Comparison of ENCODE assay signal across 8 mouse cellular contexts in the genomic region with DNA sequence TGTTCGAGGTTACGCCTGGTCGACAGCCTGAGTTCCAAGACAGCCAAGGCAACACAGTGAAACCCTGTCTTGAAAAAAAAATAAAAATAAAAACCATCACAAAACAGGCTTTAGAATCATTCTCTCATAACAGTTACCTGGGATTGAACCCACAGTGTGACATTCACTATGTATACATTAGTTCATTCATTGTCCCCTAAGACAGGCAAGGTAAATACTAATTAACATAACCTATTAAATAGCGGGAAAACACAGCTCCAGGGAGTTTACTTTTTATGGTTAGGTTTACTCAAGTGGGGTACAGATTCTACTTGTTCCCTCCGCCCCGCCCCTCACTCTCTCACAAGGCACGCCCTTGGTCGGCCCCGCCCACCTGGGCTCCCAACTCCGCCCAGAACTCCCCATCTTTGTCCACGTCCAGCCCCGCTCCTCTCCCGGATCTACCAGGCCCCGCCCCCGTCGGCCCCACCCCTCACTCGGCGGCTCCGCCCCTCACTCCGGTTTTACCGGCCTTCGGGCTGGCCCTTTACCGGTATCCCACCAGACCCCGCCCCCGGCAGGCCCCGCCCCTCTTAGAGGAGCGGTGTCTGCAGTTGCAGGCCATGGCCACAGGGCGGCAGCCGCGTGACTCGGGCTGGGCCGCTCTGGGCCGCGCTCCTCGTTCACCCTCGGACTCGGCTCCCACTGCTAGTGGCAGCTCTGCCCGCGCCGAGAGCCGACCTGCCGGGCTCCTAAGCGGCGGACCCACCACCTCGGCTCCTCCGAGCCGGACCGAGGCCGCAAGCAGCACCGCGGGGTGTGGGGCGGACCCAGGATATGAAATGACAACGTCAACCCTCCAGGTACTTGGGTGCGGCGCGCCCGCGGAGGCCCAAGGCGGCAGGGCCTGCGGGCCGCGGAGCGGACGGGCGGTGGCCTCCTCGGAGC. TPM values are rescaled to one million over a fixed set of nuclear protein-coding genes. Genes with fewer than 3 reads are reported as not detected.
DNase-seq lines count a peak whose midpoint lies in the region; ATAC-seq lines count a peak whose summit lies in the region.

Vps4a (plus strand) TSS at position 573 of the 927 bp plus-strand sequence.

- H3K9me3 ChIP-seq in hindbrain, embryonic 15.5 days = no peaks in the 10 kb centered on the region

- ATAC-seq in hindbrain, embryonic 15.5 days (ENCODE audit: low FRiP score, low read depth) = peak; percentile 97

- H3K4me1 ChIP-seq in hindbrain, embryonic 15.5 days (replicated peaks) = peaks cover 23% of the 10 kb centered on the region

- H3K27me3 ChIP-seq in hindbrain, embryonic 15.5 days = no peaks in the 10 kb centered on the region

- no peaks in the 10 kb centered on the region for H3K36me3 ChIP-seq in hindbrain, embryonic 15.5 days

- peak within 1 kb of the TSS; percentile 93 for H3K4me3 ChIP-seq in hindbrain, embryonic 15.5 days

- H3K27ac ChIP-seq in hindbrain, embryonic 15.5 days (replicated peaks) = peak within 1 kb of the TSS; percentile 81

- peak; percentile 96 for DNase-seq in R1 (ENCODE audit: low read depth, low spot score)
- DNase-seq in cerebellum, postnatal 25 days = peak; percentile 98
- peak; percentile 95 to 96 for DNase-seq in frontal cortex, postnatal 36 days (ENCODE audit: low spot score in 2 of 2)
- DNase-seq in left cerebral cortex, adult 11 months (ENCODE audit: low spot score) = peak; percentile 93
- peak; percentile 97 to 99 for DNase-seq in lung, postnatal 4 days
- peak; percentile 91 for DNase-seq in retina, postnatal 7 days (ENCODE audit: low read depth, low spot score)
- DNase-seq in urinary bladder, adult 2 months (ENCODE audit: low spot score) = peak; percentile 95

- H3K9ac ChIP-seq in hindbrain, embryonic 15.5 days = peak within 1 kb of the TSS; percentile 96

- 5% methylated on average over 64 of the region's 66 CpGs for WGBS in hindbrain, embryonic 15.5 days

- H3K4me2 ChIP-seq in hindbrain, embryonic 15.5 days = peak within 1 kb of the TSS; percentile 65

RNA-seq across cellular contexts. Expression of gene Vps4a, which starts in this region (rescaled TPM):
- polyA plus RNA-seq in hindbrain, embryonic 15.5 days (2015; fragmentation: Nextera tagmentation; extraction: Ambion mirVana) = 143 and 147 TPM in 2 replicates
- 45.1 and 46.6 TPM in 2 replicates for polyA plus RNA-seq in urinary bladder, adult 2 months (2012; rRNA removed)

Comparison
In these comparisons a context has a peak if more than half of its experiments do, and no peak if none do; other contexts are left out.
1. Peak in every context shown above with its lines: DNase-seq, ATAC-seq, H3K4me3 ChIP-seq and H3K27ac ChIP-seq.